Mouse (Mus musculus) midbrain, embryonic 11.5 days (tissue): Measurements from ENCODE around the gene Fam129b. TPM values are rescaled to one million over a fixed set of nuclear protein-coding genes. Genes with fewer than 3 reads are reported as not detected.
"Not testable (repeated sequence)": the region's sequence is repeated elsewhere in the genome, so short reads cannot be mapped to it uniquely, and the experiment has no call there.

Experiments used
- ATAC-seq: fragments of 200-750 bp; cut with Nextera tagmentation; 2 replicates; pipeline ENCODE4 v1.8.0; 2017; ENCODE audit warnings: moderate TSS enrichment, moderate library complexity; ENCODE audit not compliant: low FRiP score
- DNase-seq: peaks from one replicate; pipeline ENCODE4 v3.0.0; 2015; ENCODE audit warnings: low spot score; ENCODE audit errors: missing footprints
- H3K27ac ChIP-seq: fragments of 300-500 bp; sonication (generic); 2 replicates; pipeline ENCODE4 v1.5.1; 2014; ENCODE audit warnings: low read depth, low read length
- H3K27me3 ChIP-seq: fragments of 300-500 bp; sonication (generic); 2 replicates; pipeline ENCODE4 v1.6.1; 2014; ENCODE audit warnings: mild to moderate bottlenecking, low read length, moderate library complexity, mixed read lengths; ENCODE audit not compliant: control insufficient read depth, insufficient read depth
- H3K36me3 ChIP-seq: fragments of 300-500 bp; sonication (generic); 2 replicates; pipeline ENCODE4 v1.6.1; 2014; ENCODE audit warnings: mild to moderate bottlenecking, low read length, moderate library complexity, mixed read lengths; ENCODE audit not compliant: control insufficient read depth, insufficient read depth
- H3K4me1 ChIP-seq: fragments of 300-500 bp; sonication (generic); 2 replicates; pipeline ENCODE4 v1.6.1; 2014; ENCODE audit warnings: low read length; ENCODE audit not compliant: control insufficient read depth, insufficient read depth
- H3K4me2 ChIP-seq: fragments of 300-500 bp; sonication (generic); 2 replicates; pipeline ENCODE4 v1.6.1; 2014; ENCODE audit warnings: mild to moderate bottlenecking, moderate library complexity
- H3K4me3 ChIP-seq: fragments of 300-500 bp; sonication (generic); 2 replicates; pipeline ENCODE4 v1.5.1; 2014; ENCODE audit warnings: low read depth, low read length
- H3K9ac ChIP-seq: fragments of 300-500 bp; sonication (generic); 2 replicates; pipeline ENCODE4 v1.6.1; 2014; ENCODE audit warnings: low read length
- H3K9me3 ChIP-seq: fragments of 300-500 bp; sonication (generic); 2 replicates; pipeline ENCODE4 v1.6.1; 2016; ENCODE audit warnings: low read length; ENCODE audit not compliant: control insufficient read depth
- WGBS: fragments of 180-500 bp; shearing (Covaris S2); extraction: QIAGEN DNeasy Blood & Tissue Kit; methylation state at CpG from one replicate; pipeline ENCODE4 v1.1.7; 2014; 5-methylcytosine and 5-hydroxymethylcytosine counted together
- polyA plus RNA-seq: library from polyadenylated mRNA; unstranded; fragments of >200 nt; fragmentation: Nextera tagmentation; extraction: Ambion mirVana; gene quantifications from 2 replicates; pipeline ENCODE4 v1.2.1, GENCODE M21; 2014

Gene Fam129b
- polyA plus RNA-seq, 1 experiment from 2014 or later: 10.6 TPM

DNA sequence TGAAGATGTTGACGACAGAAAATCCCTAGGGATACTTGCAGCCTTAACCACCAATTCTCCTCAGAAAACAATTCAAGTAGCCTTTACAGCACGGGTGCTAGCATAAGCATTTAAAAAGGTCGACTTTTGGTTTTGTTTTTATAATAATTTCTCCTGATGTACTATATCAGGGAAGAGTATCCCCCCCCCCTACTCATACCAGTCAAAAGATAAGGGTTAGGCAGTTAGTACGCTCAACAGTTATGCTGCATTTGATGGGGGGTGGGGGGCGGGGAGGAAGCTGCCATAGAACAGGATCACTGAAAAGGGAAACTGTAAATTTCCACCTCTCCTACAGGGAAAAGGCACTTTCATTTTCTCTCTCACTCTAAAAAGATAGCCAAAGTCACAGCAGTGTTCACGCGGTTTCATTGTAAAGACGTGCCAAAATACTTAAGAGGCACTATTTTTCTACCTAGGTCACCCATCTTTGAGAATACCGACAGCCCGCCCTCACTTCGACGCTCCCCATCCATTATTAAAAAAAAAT, 30.3 kb upstream of the Fam129b start:
- WGBS: 7% methylated on average over 12 of the region's 12 CpGs
- DNase-seq (peak; percentile 88), ATAC-seq (no peak)
- Histone ChIP-seq H3K4me2 (peak overlapping the region; percentile 96), H3K36me3 (no peaks in the 10 kb centered on the region), H3K9ac (peak overlapping the region; percentile 61), H3K27ac (no peak overlapping the region), H3K27me3 (0 out of 2 replicates have a peak, but pooled peaks cover 4% of the 10 kb centered on the region), H3K4me1 (peaks cover 5% of the 10 kb centered on the region; the same call in 1 of the 2 replicates), H3K9me3 (no peaks in the 10 kb centered on the region), H3K4me3 (peak overlapping the region; percentile 62)

DNA sequence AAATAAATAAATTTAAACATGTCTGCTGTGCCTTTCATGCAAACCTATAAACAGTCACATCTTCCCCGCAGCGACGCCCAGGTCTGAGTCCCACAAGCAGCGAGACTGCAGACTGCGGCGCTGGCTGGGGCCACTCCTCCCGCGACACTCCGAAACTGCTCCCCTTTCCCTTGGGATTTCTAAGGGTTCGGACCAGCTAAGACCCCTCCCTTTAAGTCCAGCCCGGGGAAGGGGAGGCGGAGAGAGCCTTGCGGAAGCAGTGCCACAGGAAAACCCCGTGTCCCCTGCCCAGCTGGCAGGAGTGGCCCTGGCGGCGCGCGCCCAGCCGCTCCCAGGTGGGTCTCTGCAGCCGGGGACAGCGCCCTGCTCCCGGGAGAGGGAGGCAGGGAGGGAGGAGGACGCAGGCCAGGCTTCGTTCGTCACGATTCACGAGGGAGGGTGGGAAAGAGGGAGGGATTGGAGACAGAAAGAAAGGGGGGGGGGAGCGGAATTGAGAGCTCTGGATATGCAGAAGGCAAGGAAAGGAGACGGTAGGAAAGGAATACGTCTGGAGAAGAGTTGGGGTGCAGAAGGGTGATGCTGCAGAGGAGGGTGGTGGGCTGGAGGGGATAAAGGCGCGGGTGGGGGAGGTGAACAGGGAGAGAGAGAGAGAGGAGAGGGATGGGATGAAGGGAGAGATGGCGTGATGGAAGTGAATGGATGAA, 29.7 kb upstream of the Fam129b start:
- peak overlapping the region; percentile 61 for H3K9ac ChIP-seq
- WGBS: under 1% methylated on average over 32 of the region's 33 CpGs
- ATAC-seq: peak; percentile 33

DNA sequence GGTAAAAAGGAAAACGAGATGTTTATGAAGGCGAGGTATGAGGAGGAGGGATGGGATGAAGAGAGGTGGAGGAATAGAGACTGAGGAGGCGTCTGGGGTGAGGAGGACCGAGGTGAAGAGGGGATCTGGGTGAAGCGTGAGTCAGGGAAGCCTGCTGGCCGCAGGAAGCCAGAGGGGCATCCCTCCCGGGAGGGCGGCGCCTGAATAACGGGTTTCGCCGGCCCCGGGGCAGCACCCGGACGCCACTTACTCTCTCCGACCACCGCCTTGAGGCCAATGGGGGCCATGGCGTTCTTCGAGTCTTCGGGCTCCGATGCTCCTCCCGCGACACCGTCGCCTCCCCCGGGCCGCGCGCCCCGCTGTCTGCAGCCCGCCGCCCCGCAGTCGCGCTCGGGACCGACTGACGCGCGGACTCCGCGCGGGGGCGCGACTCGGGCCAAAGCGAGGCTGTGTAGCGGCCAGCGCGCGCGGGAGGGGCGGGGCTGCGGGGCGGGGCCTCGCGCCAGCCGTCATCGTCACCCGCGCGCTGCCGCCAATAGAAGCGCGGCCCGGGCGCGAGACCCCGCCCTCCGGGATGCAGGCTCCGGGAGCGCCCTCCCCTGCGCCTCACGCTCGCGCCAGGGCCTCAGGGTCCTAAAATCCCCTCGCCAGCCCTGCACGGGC, 29.0 kb upstream of the Fam129b start, which contains the start of gene Stxbp1:
Stxbp1 (minus strand) TSS at position 441 of the 663 bp plus-strand sequence.
- peak within 1 kb of the TSS; percentile 21; the same call in 1 of the 2 replicates for H3K27ac ChIP-seq
- H3K36me3 ChIP-seq: no peaks in the 10 kb centered on the region

More for the DNA sequence above, 29.7 kb upstream of the Fam129b start:
- Histone ChIP-seq H3K4me1 (peaks cover 5% of the 10 kb centered on the region; the same call in 1 of the 2 replicates), H3K4me2 (peak overlapping the region; percentile 96), H3K36me3 (no peaks in the 10 kb centered on the region), H3K27me3 (0 out of 2 replicates have a peak, but pooled peaks cover 4% of the 10 kb centered on the region), H3K4me3 (peak overlapping the region; percentile 62), H3K9me3 (no peaks in the 10 kb centered on the region), H3K27ac (peak overlapping the region; percentile 21; the same call in 1 of the 2 replicates)
- peak; percentile 94 for DNase-seq

DNA sequence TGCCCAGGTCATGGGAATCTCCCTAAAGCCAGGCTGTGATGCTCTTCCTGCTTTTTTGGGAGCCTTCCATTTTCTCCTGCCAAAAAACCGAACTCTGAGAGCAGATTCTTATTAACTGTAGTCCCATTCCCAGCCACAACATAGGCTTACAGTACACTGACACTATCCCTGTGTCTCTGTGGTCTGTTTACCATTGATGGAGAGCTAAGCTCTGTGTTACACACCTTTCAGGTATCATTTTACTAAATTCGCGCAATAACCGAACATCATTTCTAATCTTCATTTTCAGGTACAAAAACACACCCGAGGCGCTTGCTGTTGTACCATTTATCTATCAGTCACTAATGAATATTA, 28.5 kb upstream of the Fam129b start:
- Histone ChIP-seq H3K27me3 (peaks cover 8% of the 10 kb centered on the region), H3K9me3 (no peaks in the 10 kb centered on the region), H3K4me1 (peaks cover 5% of the 10 kb centered on the region; the same call in 1 of the 2 replicates), H3K36me3 (no peaks in the 10 kb centered on the region), H3K9ac (peak overlapping the region; percentile 61; the same call in 1 of the 2 replicates), H3K27ac (no peak overlapping the region; the same call in 1 of the 2 replicates), H3K4me3 (peak overlapping the region; percentile 62), H3K4me2 (peak overlapping the region; percentile 96)
- peak; percentile 54; the same call in 1 of the 2 replicates for ATAC-seq
- WGBS: 50% methylated on average over 6 of the region's 6 CpGs
- DNase-seq: no peak

More for the DNA sequence above, 29.0 kb upstream of the Fam129b start, which contains the start of gene Stxbp1:
- Histone ChIP-seq H3K4me2 (peak within 1 kb of the TSS; percentile 96), H3K4me3 (peak within 1 kb of the TSS; percentile 62), H3K4me1 (peaks cover 5% of the 10 kb centered on the region; the same call in 1 of the 2 replicates), H3K9me3 (no peaks in the 10 kb centered on the region), H3K9ac (peak within 1 kb of the TSS; percentile 61), H3K27me3 (peaks cover 6% of the 10 kb centered on the region; the same call in 1 of the 2 replicates)
- DNase-seq: peak; percentile 99
- under 1% methylated on average over 57 of the region's 78 CpGs for whole genome bisulfite sequencing
- ATAC-seq: peak; percentile 97

DNA sequence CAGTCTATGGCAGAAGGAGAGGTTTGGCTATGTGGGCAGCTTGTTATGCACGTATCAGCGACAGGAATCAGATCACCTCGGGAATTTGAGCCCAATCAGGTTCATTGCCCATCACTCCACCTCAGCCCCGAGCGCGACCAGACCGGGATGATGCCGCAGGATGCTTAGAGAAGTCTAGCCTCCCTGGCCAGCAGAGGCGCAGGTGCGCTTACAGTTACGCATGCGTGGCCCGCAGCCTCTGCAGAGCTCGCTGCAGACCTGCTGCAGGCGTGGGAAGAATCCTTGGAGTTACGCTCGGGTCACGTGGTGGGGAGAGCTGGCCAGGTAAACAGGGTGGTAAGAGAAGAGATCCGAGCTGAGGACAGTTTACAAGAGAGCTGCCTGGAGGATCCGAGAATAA, 23.8 kb upstream of the Fam129b start:
- no peaks in the 10 kb centered on the region for H3K36me3 ChIP-seq
- H3K4me2 ChIP-seq: peak overlapping the region; percentile 30
- H3K4me1 ChIP-seq: no peaks in the 10 kb centered on the region; the same call in 1 of the 2 replicates
- ATAC-seq (0 out of 2 replicates have a peak, but pooled peaks have one; percentile 18), DNase-seq (peak; percentile 88)
- WGBS: 4% methylated on average over 20 of the region's 20 CpGs
- no peak overlapping the region for H3K4me3 ChIP-seq
- no peaks in the 10 kb centered on the region for H3K9me3 ChIP-seq
- H3K9ac ChIP-seq: 0 out of 2 replicates have a peak overlapping the region, but pooled peaks have one; percentile 31
- H3K27ac ChIP-seq: no peak overlapping the region
- H3K27me3 ChIP-seq: peaks cover 4% of the 10 kb centered on the region

DNA sequence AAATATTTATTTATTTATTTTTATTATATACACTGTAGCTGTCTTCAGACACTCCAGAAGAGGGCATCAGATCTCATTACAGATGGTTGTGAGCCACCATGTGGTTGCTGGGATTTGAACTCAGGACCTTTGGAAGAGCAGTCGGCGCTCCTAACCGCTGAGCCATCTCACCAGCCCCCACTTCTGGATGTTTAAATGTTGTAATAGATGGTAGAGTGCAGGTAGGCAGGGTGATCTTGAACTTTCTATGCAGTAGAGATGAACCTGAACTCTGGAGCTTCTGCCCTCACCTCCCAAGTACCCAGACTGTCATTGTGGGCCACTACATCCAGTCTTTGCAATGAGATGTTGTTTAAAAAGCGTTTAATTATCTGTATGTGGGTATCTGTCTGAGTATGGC, 22.2 kb upstream of the Fam129b start:
- not testable (repeated sequence) for H3K4me3 ChIP-seq

DNA sequence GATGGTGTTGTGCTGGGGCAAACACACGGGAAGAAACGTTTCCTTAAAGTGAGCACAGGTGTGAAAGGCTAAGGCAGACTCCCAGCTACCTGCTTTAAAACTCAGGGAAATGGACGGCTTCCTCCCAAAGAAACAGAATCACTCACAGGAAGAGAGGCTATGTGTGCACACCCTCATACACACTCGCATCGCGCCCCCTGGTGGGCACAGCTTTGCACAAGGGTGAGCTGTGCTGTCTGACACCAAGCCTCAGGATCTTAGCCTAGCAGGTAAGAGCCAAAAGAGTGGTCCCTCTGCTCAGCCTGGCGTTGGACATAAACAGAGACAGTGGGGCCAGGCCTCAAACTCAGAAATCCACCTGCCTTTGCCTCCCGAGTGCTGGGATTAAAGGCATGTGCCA, 21.7 kb upstream of the Fam129b start:
- H3K27me3 ChIP-seq: peaks cover 4% of the 10 kb centered on the region
- H3K9me3 ChIP-seq: no peaks in the 10 kb centered on the region
- WGBS: 5% methylated on average over 8 of the region's 8 CpGs
- H3K4me2 ChIP-seq: no peak overlapping the region
- no peak overlapping the region for H3K27ac ChIP-seq
- no peaks in the 10 kb centered on the region for H3K36me3 ChIP-seq
- DNase-seq: peak; percentile 99
- H3K4me3 ChIP-seq: no peak overlapping the region
- no peaks in the 10 kb centered on the region; the same call in 1 of the 2 replicates for H3K4me1 ChIP-seq
- no peak overlapping the region for H3K9ac ChIP-seq
- ATAC-seq: peak; percentile 64; the same call in 1 of the 2 replicates

More for the DNA sequence above, 22.2 kb upstream of the Fam129b start:
- not testable (repeated sequence) for H3K27ac ChIP-seq, H3K4me2 ChIP-seq, H3K27me3 ChIP-seq, H3K9me3 ChIP-seq, H3K36me3 ChIP-seq, DNase-seq, ATAC-seq, H3K4me1 ChIP-seq, H3K9ac ChIP-seq
- WGBS: 66% methylated on average over 4 of the region's 4 CpGs

DNA sequence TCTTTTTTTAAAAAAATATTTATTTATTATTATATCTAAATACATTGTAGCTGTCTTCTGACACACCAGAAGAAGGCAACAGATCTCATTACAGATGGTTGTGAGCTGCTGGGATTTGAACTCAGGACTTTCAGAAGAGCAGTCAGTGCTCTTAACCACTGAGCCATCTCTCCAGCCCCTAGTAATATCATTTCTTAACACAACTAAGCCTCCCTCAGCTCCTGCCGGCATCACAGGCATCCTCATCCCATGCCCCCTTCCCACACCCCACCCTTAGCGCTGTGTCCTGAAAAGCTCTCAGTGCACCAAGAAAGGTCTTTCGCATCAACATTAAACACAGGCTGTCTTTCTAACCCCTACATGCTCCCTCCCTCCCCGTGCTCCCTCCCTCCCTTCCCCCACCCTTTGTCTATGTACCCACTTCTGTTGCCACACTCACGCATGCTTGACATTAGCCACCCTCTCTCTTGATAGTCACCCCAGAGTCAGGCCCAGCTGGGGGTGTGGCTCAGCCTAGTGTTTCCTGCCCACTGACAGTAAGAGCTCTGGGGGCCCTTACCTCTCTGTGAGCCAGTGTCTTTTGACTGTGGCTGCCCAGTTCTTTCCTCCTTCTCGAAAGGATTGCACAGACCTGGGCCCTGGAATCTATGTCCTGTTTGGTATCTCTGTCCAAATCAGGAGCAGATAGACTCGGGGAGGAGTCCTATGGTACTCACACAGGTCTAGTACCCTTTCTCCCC, 20.7 kb upstream of the Fam129b start:
- Histone ChIP-seq H3K27ac (no peak overlapping the region), H3K4me2 (no peak overlapping the region), H3K27me3 (peaks cover 4% of the 10 kb centered on the region), H3K4me3 (no peak overlapping the region), H3K36me3 (no peaks in the 10 kb centered on the region), H3K9ac (no peak overlapping the region), H3K4me1 (no peaks in the 10 kb centered on the region; the same call in 1 of the 2 replicates), H3K9me3 (no peaks in the 10 kb centered on the region)
- DNase-seq (peak; percentile 51), ATAC-seq (no peak)
- 66% methylated on average over 7 of the region's 7 CpGs for WGBS
